Mouse (Mus musculus) CD4-positive, CD25-positive, alpha-beta regulatory T cell, adult 9 weeks (primary cell): ENCODE results near the gene Ccdc50. TPM values are rescaled to one million over a fixed set of nuclear protein-coding genes. Genes with fewer than 3 reads are reported as not detected.

Experiments used
- polyA plus RNA-seq: library from polyadenylated mRNA; unstranded; fragments of 100-300 nt; shearing (Covaris generic); gene quantifications from one replicate; pipeline ENCODE4 v1.2.1, GENCODE M21; 2017

Ccdc50 gene
- polyA plus RNA-seq: 29.4 TPM

DNA sequence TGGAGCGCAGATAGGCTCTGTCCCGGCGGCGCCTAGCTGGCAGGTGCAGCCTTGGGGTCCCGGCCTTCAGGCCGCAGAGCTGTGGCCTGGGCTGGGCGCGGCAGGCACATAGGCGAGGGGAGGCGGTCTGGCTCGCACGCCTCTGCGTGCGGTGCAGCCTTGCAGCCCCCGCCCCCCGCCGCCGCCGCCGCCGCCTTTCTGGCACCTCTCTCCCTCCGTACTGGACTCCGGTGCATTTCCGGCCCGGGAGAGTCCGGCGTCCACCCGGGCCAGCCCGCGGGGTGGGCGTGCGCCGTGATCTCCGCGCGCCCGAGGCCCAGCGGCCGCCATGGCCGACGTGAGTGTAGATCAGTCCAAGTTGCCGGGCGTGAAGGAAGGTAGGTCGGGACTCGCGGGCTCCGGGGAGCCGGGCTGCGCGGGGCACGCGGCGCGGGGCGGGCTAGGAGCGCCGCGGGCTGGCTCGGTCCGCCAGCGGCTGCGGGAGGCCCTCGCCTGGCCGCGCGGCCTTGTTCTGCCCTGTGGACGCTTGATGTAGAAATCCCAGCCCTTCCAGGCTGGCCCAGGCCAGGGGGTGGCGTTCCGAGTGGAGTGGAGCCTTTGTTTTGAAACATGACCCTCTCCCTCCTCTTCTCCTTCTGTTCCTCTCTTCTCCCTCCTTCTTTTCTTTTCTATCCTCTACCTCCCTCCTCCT is at the start of gene Ccdc50:
Gene Ccdc50 (plus strand): TSS at position 109 of the 691 bp plus-strand sequence.

DNA sequence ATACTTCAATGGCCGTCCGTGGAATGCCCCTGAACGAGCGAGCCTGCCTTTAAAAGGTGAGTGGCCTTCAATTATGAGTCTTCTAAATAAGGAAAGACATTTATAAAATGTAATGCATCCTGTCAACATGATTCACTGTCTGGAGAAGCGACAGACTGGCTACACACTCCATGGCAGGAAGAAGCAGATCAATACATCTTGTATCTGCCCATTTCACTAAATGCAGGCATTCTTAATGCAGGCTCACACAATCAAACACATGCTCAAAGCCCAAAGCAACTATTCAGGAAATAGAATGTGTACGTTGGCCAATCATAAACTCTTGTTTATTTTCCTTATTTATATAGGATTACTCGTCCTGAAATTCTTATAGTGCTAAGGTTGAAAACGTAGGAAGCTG is 18.5 kb upstream of the Ccdc50 start, which contains the start of gene Uts2b:
Gene Uts2b (minus strand): TSS at position 49 of the 400 bp plus-strand sequence.

Other genes starting within 250 kb of the Ccdc50 start
- gene Ostn, start 81.4 kb upstream of the Ccdc50 start, polyA plus RNA-seq: not detected
- gene Uts2b, start 18.6 kb upstream of the Ccdc50 start, polyA plus RNA-seq: not detected